Mouse (Mus musculus) layer of hippocampus, adult 18-20 months (tissue): ENCODE measurements around the gene Dstn. TPM values are rescaled to one million over a fixed set of nuclear protein-coding genes. Genes with fewer than 3 reads are reported as not detected.

Experiments used
- total RNA-seq, 2 experiments: library from RNA; stranded (reverse); gene quantifications; 2 replicates each; pipeline ENCODE4 v1.2.3; 2021

Gene Dstn
- total RNA-seq, 2 experiments from 2014 or later = 183 to 197 TPM

Other genes with a start within 250 kb of the Dstn start
- 1 to 10 TPM; 1.1 to 1.5 TPM for gene Bfsp1, start 52.1 kb upstream of the Dstn start, total RNA-seq
- gene Rrbp1, start 95.9 kb downstream of the Dstn start, total RNA-seq = 10 to 100 TPM; 48.9 to 52.6 TPM
- not detected for gene Banf2, start 117.7 kb downstream of the Dstn start, total RNA-seq